Mouse (Mus musculus) CH12.LX (cell line): ENCODE measurements around the gene Cdh16. TPM values are rescaled to one million over a fixed set of nuclear protein-coding genes. Genes with fewer than 3 reads are reported as not detected.

Source experiments
- DNase-seq: peaks from one replicate; pipeline ENCODE4 v3.0.0-alpha.2; 2013; ENCODE audit errors: extremely low read depth
- H3K27ac ChIP-seq: 2 replicates; pipeline ENCODE4 v1.5.1; 2012; ENCODE audit warnings: low read depth, mild to moderate bottlenecking, control low read depth, moderate library complexity; ENCODE audit not compliant: insufficient read depth
- H3K27me3 ChIP-seq: replicated peaks from 2 replicates; pipeline ENCODE3; 2012; ENCODE audit warnings: inconsistent platforms
- H3K36me3 ChIP-seq, 2 experiments: replicated peaks in 1 of 2; 2 replicates each; pipeline versions ENCODE3 to v1.6.1; 2012; ENCODE audit warnings: inconsistent platforms in 1 of 2, low read length in 1 of 2, mild to moderate bottlenecking in 1 of 2, mixed read lengths in 1 of 2, moderate library complexity in 1 of 2; ENCODE audit not compliant: control insufficient read depth in 1 of 2, insufficient read depth in 1 of 2
- H3K4me1 ChIP-seq, 2 experiments: 2 replicates each; pipeline ENCODE4 v1.6.1; 2012; ENCODE audit warnings: inconsistent platforms in 1 of 2, moderate library complexity in 1 of 2; ENCODE audit not compliant: insufficient read depth in 2 of 2, control insufficient read depth in 1 of 2
- H3K4me2 ChIP-seq: 2 replicates; pipeline ENCODE4 v1.6.1; 2012; ENCODE audit warnings: low read depth, mild to moderate bottlenecking, control low read depth; ENCODE audit not compliant: poor library complexity, insufficient read depth, severe bottlenecking
- H3K4me3 ChIP-seq, 3 experiments: fragments of 150-350 bp in 1 of 3; sonication (generic) in 1 of 3; replicated peaks in 1 of 3; 2 replicates each; pipeline versions ENCODE3 to v1.5.1; 2011 to 2012; ENCODE audit warnings: low read depth in 2 of 3, low read length in 2 of 3, mild to moderate bottlenecking in 2 of 3, moderate library complexity in 2 of 3, control low read depth in 1 of 3, improper control_type of control experiment in 1 of 3, inconsistent platforms in 1 of 3, mixed read lengths in 1 of 3; ENCODE audit not compliant: poor library complexity in 1 of 3
- H3K79me2 ChIP-seq: replicated peaks from 2 replicates; pipeline ENCODE4 v1.6.1; 2012; ENCODE audit warnings: mild to moderate bottlenecking, moderate library complexity; ENCODE audit not compliant: control insufficient read depth, poor library complexity, insufficient read depth, severe bottlenecking; ENCODE audit errors: extremely low read depth
- H3K9ac ChIP-seq: 2 replicates; pipeline ENCODE4 v1.6.1; 2012; ENCODE audit warnings: low read depth, mild to moderate bottlenecking, control low read depth, moderate library complexity; ENCODE audit not compliant: insufficient read depth
- H3K9me3 ChIP-seq: replicated peaks from 2 replicates; pipeline ENCODE3; 2012; ENCODE audit warnings: low read length, inconsistent platforms, mixed read lengths
- BHLHE40 ChIP-seq: IDR thresholded peaks from 2 replicates; pipeline ENCODE4 v1.6.1; 2011; ENCODE audit warnings: mild to moderate bottlenecking, low read depth, low read length, improper control_type of control experiment
- CTCF ChIP-seq, 2 experiments: IDR thresholded peaks in 1 of 2; conservative IDR thresholded peaks in 1 of 2; 2 replicates each; pipeline ENCODE4 v1.5.1; 2011 to 2012; ENCODE audit warnings: low read depth in 2 of 2, low read length in 2 of 2, improper control_type of control experiment in 1 of 2, inconsistent platforms in 1 of 2, mild to moderate bottlenecking in 1 of 2, moderate library complexity in 1 of 2
- ELF1 ChIP-seq: IDR thresholded peaks from 2 replicates; pipeline ENCODE4 v1.6.1; 2014; ENCODE audit warnings: low read depth, mild to moderate bottlenecking, inconsistent platforms, low read length, improper control_type of control experiment
- EP300 ChIP-seq: IDR thresholded peaks from 2 replicates; pipeline ENCODE4 v1.6.1; 2011; ENCODE audit warnings: low read length, improper control_type of control experiment
- ETS1 ChIP-seq: conservative IDR thresholded peaks from 2 replicates; pipeline ENCODE4 v1.6.1; 2012; ENCODE audit warnings: low read depth, mild to moderate bottlenecking, inconsistent platforms, low read length, improper control_type of control experiment, moderate library complexity
- IRF4 ChIP-seq: IDR thresholded peaks from 2 replicates; pipeline ENCODE4 v1.6.1; 2014; ENCODE audit warnings: low read depth, mild to moderate bottlenecking, inconsistent platforms, low read length, improper control_type of control experiment
- JUND ChIP-seq: conservative IDR thresholded peaks from 2 replicates; pipeline ENCODE4 v1.6.1; 2011; ENCODE audit warnings: low read depth, low read length, improper control_type of control experiment
- MAFK ChIP-seq: IDR thresholded peaks from 2 replicates; pipeline ENCODE4 v1.6.1; 2011; ENCODE audit warnings: low read length, improper control_type of control experiment; ENCODE audit not compliant: insufficient replicate concordance
- MAX ChIP-seq: IDR thresholded peaks from 2 replicates; pipeline ENCODE4 v1.6.1; 2011; ENCODE audit warnings: low read length, improper control_type of control experiment
- MAZ ChIP-seq: IDR thresholded peaks from 2 replicates; pipeline ENCODE4 v1.6.1; 2012; ENCODE audit warnings: low read depth, mild to moderate bottlenecking, inconsistent platforms, low read length, improper control_type of control experiment, moderate library complexity
- MXI1 ChIP-seq: IDR thresholded peaks from 2 replicates; pipeline ENCODE4 v1.6.1; 2011; ENCODE audit warnings: mild to moderate bottlenecking, low read depth, low read length, improper control_type of control experiment
- NRF1 ChIP-seq: IDR thresholded peaks from 2 replicates; pipeline ENCODE4 v1.6.1; 2014; ENCODE audit warnings: low read depth, mild to moderate bottlenecking, inconsistent platforms, low read length, improper control_type of control experiment, moderate library complexity
- PAX5 ChIP-seq: IDR thresholded peaks from 2 replicates; pipeline ENCODE4 v1.6.1; 2012; ENCODE audit warnings: low read length, inconsistent platforms, mixed read lengths
- SIN3A ChIP-seq: IDR thresholded peaks from 2 replicates; pipeline ENCODE4 v1.6.1; 2012; ENCODE audit warnings: low read length, improper control_type of control experiment, inconsistent platforms
- SMC3 ChIP-seq: IDR thresholded peaks from 2 replicates; pipeline ENCODE4 v1.6.1; 2011; ENCODE audit warnings: low read depth, low read length, improper control_type of control experiment
- USF1 ChIP-seq: IDR thresholded peaks from 2 replicates; pipeline ENCODE4 v1.6.1; 2014; ENCODE audit warnings: low read depth, mild to moderate bottlenecking, inconsistent platforms, low read length, improper control_type of control experiment
- USF2 ChIP-seq: conservative IDR thresholded peaks from 2 replicates; pipeline ENCODE4 v1.6.1; 2011; ENCODE audit warnings: low read depth, low read length, improper control_type of control experiment
- dilution Hi-C: fragments of 300-500 bp; cut with MboI; formaldehyde crosslinking; loops from 2 replicates; pipeline ENCODE4 v1.14.3; 2020; ENCODE audit warnings: low sequenced_read_pairs; ENCODE audit not compliant: extremely low pct_unique_long_range_greater_than_20kb, extremely low pct_ligation_motif_present
- in situ Hi-C: fragments of 300-500 bp; cut with MboI; formaldehyde crosslinking; loops from 3 replicates; pipeline ENCODE4 v1.14.3; 2019; ENCODE audit warnings: low sequenced_read_pairs, low pct_ligation_motif_present, low pct_unique_long_range_greater_than_20kb, mixed read lengths
- polyA plus RNA-seq: library from polyadenylated mRNA; unstranded; fragments of >175 nt; gene quantifications from 2 replicates; pipeline ENCODE4 v1.2.1, GENCODE M21; 2012; ENCODE audit warnings: low read depth; ENCODE audit not compliant: insufficient read length
- total RNA-seq, 2 experiments: library from RNA; depleted of rRNA; stranded (reverse); fragments of 300-350 nt in 1 of 2; fragments of >200 nt in 1 of 2; gene quantifications; 2 replicates each; pipeline ENCODE4 v1.2.3; 2012 to 2014

Gene Cdh16
- total and polyA plus RNA-seq, 3 experiments, result not detected

DNA sequence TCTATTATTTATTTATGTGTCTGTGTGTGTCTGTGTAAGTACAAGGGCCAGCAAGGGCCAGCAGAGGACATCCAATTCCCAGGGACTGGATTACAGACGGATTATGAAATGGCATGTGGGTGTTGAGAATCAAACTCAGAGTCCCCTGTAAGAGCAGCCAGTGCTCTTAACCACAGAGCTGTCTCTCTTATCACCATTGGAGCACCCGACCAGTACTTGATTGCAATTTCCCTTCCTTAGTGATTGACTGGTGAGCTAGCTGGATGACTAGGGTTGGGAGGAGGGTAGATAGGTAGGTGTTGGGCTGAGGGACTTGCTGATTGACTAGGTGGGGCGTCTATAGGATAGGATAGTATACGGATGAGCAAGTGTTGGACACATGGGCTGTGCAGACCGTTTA lies 3.4 kb downstream of the Cdh16 start:
- Histone ChIP-seq H3K9me3 (peaks cover 4% of the 10 kb centered on the region), H3K27me3 (peaks cover 2% of the 10 kb centered on the region), H3K36me3 (no peaks in the 10 kb centered on the region), H3K79me2 (no peaks in the 10 kb centered on the region), H3K4me1 (peaks cover 0 to 5% of the 10 kb centered on the region in 2 experiments; a peak in 2 of 4 replicates), H3K4me2 (no peak overlapping the region), H3K27ac (no peak overlapping the region), H3K4me3 (no peak overlapping the region), H3K9ac (no peak overlapping the region)
- in situ Hi-C loops, result no loop called here
- TF ChIP-seq CTCF (conservative IDR thresholded peaks at IDR 0.05 in 1 of 2, IDR thresholded peaks at IDR 0.05 in 1 of 2; ENCODE audit: low read depth in 2 of 2, low read length in 2 of 2), result no peak
- no peak for TF ChIP-seq SIN3A
- no peak for TF ChIP-seq ETS1
- no peak for TF ChIP-seq USF2
- no peak for TF ChIP-seq PAX5
- TF ChIP-seq MAFK, result no peak
- TF ChIP-seq MAX, result no peak
- TF ChIP-seq NRF1, result no peak
- TF ChIP-seq USF1, result no peak
- no peak for TF ChIP-seq MXI1
- TF ChIP-seq JUND, result no peak
- TF ChIP-seq EP300, result no peak
- TF ChIP-seq SMC3, result no peak
- dilution Hi-C loops, result no loop called here
- DNase-seq, result no peak

DNA sequence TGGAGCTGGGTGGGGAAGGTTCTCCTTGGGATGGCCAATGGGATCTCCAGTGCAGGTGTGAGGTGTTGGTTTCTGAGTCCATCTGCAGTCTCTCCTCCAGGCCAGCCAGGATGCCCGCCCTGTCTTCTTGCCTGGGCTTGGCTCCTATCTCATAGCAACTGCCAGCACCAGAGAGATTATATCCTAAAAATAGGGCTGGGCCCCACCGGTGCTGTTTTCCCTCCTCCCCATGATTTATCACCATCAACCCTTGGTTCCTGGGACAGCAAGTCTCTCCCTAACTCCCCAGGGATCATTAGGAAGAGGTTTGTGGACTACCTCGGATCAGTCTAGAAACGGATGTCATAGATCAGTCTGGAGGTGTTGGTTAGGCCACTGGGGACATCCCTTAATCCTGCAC lies 11.1 kb downstream of the Cdh16 start:
- DNase-seq, result no peak
- Histone ChIP-seq H3K4me1 (peaks cover 2 to 18% of the 10 kb centered on the region in 2 experiments; a peak in 3 of 4 replicates), H3K27ac (no peak overlapping the region), H3K4me3 (no peak overlapping the region), H3K4me2 (no peak overlapping the region), H3K9ac (no peak overlapping the region), H3K36me3 (no peaks in the 10 kb centered on the region), H3K79me2 (no peaks in the 10 kb centered on the region), H3K27me3 (peaks cover 2% of the 10 kb centered on the region), H3K9me3 (no peaks in the 10 kb centered on the region)
- TF ChIP-seq IRF4, result no peak
- TF ChIP-seq ELF1, result no peak
- TF ChIP-seq BHLHE40, result no peak
- no peak for TF ChIP-seq MAZ
- dilution Hi-C loops, result no loop called here
- in situ Hi-C loops, result no loop called here
